Mouse (Mus musculus) inflammation-experienced regulatory T-cells (primary cell): ENCODE results near the gene Fam107b. TPM values are rescaled to one million over a fixed set of nuclear protein-coding genes. Genes with fewer than 3 reads are reported as not detected.

Experiments
- polyA plus RNA-seq, 2 experiments: library from polyadenylated mRNA; unstranded; fragments of 100-300 nt; shearing (Covaris generic); gene quantifications; one replicate each; pipeline ENCODE4 v1.2.1; 2017

Fam107b gene
- 100 to 1,000 TPM; 371 to 404 TPM for polyA plus RNA-seq

GRCm38 (mm10) chr2:3570186-3570585 lies at the start of gene Fam107b:
TSS of gene Fam107b (plus strand) at chr2:3570488.

Other genes starting within 250 kb of the Fam107b start
- gene Rpp38, start 237.8 kb upstream of the Fam107b start, polyA plus RNA-seq = 10 to 100 TPM; 18.3 to 21.7 TPM
- gene Acbd7, start 234.3 kb upstream of the Fam107b start, polyA plus RNA-seq = 1 to 10 TPM in 1 of 2 experiments, under 1 TPM in 1; 0.31 to 1.1 TPM
- under 1 TPM; 0.11 to 0.53 TPM for gene Olah, start 173.3 kb upstream of the Fam107b start, polyA plus RNA-seq
- gene Meig1, start 147.8 kb upstream of the Fam107b start, polyA plus RNA-seq = 1 to 10 TPM in 1 of 2 experiments, not detected in 1; 1.1 TPM
- gene Dclre1c, start 146.4 kb upstream of the Fam107b start, polyA plus RNA-seq = 10 to 100 TPM; 15.9 to 18.9 TPM
- gene Suv39h2, start 95.5 kb upstream of the Fam107b start, polyA plus RNA-seq = 1 to 10 TPM; 1.1 to 2.2 TPM
- gene Gm45902, start 57.7 kb upstream of the Fam107b start, polyA plus RNA-seq = 1 to 10 TPM; 4.1 to 6.4 TPM
- gene Hspa14, start 57.7 kb upstream of the Fam107b start, polyA plus RNA-seq = 10 to 100 TPM; 91.6 to 95.8 TPM
- gene Cdnf, start 57.5 kb upstream of the Fam107b start, polyA plus RNA-seq = under 1 TPM; 0.39 to 0.47 TPM